Mouse (Mus musculus) heart, postnatal 0 days (tissue): ENCODE results near the gene Casq1.

Experiments used
- CTCF ChIP-seq: IDR thresholded peaks from 2 replicates; pipeline ENCODE4 v1.5.1; 2016; ENCODE audit warnings: antibody characterized with exemption, control low read depth, low read depth
- EP300 ChIP-seq: IDR thresholded peaks from 2 replicates; pipeline ENCODE4 v1.6.1; 2016; ENCODE audit warnings: antibody characterized with exemption, low read depth

GRCm38 (mm10) chr1:172205741-172206087 lies 14.0 kb downstream of the Casq1 start:
- no peak for TF ChIP-seq EP300
- no peak for TF ChIP-seq CTCF
